Mouse (Mus musculus): ENCODE measurements at regions not wholly inside any gene's neighbourhood (a gene's known extent, or its start where the extent isn't known, plus 50 kb on each side); places are given as distances from the start of the nearest gene placed in this dataset.

DNA sequence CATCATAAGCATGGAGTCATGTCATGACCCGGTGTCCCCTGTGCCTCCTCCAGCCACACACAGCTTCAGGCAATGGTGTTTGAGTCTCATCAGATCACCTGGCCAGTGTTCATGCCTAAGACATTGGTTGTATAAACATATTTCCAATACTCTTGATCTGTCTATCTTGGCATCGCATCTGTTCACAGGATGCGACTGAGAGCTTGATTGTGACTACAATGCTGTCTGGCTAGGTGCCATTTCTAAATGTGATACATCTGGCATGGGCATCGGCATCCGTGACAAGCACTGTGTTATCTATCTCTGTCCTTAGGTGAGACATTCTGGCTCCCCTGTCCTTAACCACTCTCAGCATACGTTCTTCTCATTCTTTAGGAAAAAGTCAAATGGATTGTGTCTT is 102.3 kb upstream of the Fut8 start:
- DNase-seq (ENCODE audit: low spot score): no peak

DNA sequence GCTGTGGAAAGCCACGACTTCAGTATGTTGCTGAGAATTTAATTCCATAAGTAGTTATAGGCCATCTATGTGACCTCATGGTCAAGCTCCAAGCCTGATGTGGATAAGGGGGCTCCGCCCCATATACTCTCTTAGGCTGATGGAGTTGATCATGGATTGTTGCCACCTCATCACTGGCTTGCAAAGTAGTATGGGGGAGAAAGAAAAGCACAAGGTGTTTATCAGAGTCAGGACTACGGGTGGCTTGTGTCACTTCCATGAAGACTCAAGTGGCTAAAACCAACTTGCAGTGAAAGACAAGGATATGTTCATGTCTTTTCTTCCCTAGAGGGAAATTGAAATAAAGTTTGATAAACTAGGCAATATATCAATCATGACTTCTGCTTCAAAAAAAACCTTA is 102.9 kb upstream of the Fut8 start:
- DNase-seq (ENCODE audit: low spot score): no peak

DNA sequence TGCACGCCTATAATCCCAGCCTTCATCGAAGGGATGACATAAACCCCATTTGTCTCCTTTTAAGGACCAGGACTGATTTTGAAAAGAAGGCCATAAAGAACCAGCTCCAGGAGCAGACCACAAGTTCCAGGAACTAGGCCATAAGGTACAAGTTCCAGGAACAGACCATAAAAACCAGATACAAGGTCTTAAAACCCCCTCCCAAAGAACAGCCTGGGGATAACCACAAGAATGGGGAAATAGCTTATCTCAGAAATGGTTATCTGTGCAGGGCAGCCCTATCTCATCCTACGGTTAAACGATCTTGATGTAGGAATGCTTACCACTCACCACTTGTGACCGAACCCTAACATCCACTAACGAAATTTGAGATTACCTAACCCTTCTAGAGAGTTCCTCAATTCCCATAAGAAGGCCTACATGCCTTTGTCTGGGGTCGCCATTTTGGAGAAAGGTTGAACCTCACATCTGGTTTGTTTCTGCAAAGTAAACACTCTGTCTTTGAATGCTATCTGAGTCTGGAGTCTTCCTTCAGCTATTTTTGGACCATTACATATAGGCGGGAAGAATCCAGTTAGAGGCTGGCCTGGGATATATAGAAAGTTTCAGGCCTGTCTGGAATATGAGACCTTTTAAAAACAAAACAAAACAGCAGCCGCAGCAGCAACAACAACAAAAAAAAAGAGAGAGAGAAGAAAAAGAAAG is 103.5 kb upstream of the Fut8 start:
- DNase-seq (ENCODE audit: low spot score): no peak

GRCm38 (mm10) chr12:77133465-77134305 is 104.2 kb upstream of the Fut8 start:
- DNase-seq (ENCODE audit: low spot score): no peak

DNA sequence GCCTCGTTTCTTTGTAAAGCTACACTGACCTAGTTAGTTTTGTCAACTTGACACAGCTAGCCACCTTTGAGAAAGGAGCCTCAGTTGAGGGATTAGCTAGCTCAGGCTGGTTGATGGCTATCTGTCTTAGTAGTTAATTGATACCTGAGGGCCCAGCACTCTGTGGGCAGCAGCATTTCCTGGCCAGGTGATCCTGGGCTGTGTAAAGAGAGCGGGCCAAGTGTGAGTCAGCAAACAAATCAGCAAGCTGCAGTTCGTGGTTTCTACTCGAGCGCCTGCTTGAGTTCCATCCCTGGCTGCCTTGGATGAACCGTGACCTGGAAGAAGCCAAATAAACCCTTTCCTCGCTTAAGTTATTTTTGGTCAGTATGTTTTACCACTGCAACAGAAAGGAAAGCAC is 106.6 kb upstream of the Fut8 start:
- no peak for DNase-seq (ENCODE audit: low spot score)

DNA sequence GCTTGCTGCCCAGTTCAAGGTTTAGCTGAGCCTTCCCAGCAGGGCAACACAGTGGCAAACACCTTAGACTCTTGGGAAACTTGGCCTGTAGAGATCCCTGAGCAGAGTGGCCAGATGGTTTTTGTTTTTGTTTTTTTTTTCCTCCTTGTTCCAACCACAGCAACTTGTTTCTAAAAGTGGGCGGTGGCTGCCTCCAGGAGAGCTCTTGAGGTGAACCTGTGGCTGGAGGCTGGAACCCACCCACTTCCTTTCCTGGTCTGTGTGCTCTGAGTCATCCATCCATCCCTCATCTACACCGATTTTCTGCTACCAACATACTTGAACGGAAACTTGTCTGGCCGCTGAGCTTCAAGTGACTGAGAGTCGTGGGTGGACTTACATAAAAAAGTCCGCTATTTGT is 107.4 kb upstream of the Fut8 start:
- DNase-seq (ENCODE audit: low spot score): no peak

- no peak for DNase-seq (ENCODE audit: low spot score)
Measured at GRCm38 (mm10) chr12:77124267-77124666, 113.7 kb upstream of the Fut8 start.

DNA sequence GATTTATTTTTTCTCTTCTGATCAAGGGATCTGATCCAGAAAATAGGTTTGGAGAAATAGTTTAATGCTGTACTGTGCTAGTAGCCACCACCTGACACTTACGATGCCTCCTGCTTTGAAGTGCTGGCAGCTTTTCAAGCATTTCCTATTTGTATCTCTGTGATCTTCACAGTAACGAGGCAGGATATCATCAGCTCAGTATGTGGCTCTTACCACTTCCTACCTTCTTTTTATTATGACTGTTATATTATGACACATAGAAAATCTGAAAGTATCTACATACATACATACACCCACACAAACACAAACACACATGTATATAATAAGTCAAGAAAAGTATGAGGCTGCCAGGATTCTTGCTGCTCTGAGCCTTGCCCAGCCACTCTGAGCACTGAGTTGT is 124.4 kb upstream of the Fut8 start:
- no peak for DNase-seq (ENCODE audit: low spot score)

- no peak for DNase-seq (ENCODE audit: low spot score)
Measured at GRCm38 (mm10) chr12:77112133-77112532, 125.8 kb upstream of the Fut8 start.

- DNase-seq (ENCODE audit: low spot score): no peak
Measured at GRCm38 (mm10) chr12:77107251-77107650, 130.7 kb upstream of the Fut8 start.

DNA sequence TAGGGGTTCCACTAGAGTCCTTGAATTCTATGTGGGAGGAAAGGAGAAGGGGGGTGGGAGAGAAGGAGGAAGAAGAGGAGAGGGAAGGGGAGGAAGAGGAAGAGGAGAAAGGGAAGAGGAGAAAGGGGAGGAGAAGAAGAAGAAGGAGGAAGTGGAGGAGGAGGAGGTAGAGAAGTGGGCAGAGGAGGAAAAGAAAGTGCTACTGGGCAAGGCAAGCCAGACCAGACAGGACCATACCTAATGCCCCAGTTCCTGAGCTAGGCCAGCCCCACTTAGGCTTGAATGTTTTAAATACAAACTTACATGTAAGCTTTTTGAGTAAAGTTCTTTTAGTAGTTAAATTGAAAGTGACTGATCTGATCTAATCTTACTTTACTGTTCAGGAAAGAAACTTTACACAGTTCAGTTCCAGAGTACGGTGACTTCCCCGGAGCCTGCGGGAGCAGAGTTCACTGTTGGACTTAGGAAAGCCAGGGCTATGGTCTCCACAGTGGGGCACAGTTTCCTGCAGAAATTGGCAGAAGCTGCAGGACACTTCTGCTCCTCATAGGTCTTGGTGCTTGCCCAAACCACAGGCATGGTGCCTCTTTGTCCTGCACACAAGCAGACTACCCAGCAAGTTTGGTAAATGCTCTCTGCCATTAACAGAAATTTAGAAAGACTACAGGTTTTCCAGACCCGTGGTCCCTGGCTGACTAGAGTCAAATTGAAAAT is 131.9 kb upstream of the Fut8 start:
- DNase-seq (ENCODE audit: low spot score): no peak

GRCm38 (mm10) chr12:77100482-77100881 is 137.4 kb upstream of the Fut8 start:
- no peak for DNase-seq (ENCODE audit: low spot score)

DNA sequence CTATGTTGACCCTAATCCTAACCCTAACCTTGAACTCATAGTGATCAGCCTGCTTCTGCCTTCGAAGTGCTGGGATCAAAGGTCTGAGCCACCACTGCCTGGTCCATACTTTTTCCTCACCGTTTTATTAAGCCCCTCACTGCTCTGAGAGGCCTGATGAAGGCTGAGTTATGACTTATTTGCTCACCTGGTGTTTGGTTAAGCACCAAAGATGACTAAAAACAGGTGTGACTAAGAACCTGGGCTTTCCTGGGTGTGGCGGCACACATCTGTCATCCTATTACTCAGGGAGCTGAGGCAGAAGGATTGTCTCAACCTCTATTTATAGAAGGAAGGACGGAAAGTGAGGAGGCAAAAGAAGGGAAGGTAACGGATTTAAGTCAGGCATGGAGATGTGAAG is 137.5 kb upstream of the Max start:
- no peak for DNase-seq (ENCODE audit: low spot score)

- DNase-seq (ENCODE audit: low spot score): no peak
Measured at GRCm38 (mm10) chr12:77098821-77099220, 136.8 kb upstream of the Max start.

DNA sequence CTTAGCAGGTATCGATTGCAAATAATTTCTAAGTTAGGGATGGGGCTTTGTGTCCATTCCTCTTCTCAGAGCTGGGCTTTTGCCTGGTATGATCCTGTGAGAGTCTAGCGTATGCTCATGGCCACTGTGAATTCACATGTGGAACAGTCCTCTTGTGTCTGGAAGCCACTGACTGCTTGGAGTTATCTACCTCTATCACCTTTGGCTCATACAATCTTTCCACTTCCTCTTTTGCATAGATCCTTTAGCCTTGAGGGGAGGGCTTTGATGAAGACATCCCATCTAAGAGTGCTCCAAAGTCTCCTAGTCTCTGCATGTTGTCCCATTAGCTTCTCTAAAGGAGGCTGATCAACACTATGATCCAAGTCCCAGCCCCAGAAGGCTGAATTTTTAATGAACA is 135.8 kb upstream of the Max start:
- DNase-seq (ENCODE audit: low spot score): no peak

DNA sequence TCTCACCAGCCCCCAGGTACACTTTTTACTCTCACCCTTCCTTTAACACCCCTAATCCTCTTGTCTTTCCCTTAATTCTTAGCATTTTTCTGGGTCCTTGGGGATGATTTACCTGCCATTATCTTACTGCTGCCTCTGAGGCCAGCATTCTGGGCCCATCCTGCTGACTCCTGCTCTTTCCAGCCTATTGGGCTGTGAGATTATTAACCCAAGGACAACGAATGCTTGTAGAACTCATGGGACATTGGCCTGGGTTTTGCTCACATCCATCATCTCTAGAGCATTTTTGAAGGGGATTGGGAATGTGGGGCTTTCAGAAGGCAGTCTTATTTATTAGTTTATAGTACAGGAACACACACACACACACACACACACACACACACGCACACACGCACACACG is 134.5 kb upstream of the Max start:
- no peak for DNase-seq (ENCODE audit: low spot score)

- DNase-seq (ENCODE audit: low spot score): no peak
Measured at GRCm38 (mm10) chr12:77094999-77095915, 133.3 kb upstream of the Max start.

DNA sequence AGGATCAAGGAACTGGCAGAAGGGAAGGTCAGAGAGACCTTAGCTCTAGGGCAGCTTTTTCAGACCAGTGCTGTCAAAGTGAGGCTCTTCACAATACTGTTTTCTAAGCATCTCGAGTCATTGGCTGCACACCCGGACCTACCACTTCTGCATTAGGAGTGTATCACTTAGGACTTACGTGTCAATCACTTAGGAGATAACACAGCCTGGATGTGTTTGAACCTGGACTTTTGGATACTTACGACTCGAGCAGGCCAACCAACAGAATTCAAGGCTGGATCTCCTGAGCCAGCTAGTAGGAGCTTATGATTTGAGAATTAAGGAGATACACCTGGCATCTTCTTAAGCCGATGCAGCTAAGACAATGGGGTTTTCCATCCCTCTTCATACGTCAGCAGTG is 132.2 kb upstream of the Max start:
- no peak for DNase-seq (ENCODE audit: low spot score)

GRCm38 (mm10) chr12:77092741-77093140 is 130.7 kb upstream of the Max start:
- DNase-seq (ENCODE audit: low spot score): no peak

DNA sequence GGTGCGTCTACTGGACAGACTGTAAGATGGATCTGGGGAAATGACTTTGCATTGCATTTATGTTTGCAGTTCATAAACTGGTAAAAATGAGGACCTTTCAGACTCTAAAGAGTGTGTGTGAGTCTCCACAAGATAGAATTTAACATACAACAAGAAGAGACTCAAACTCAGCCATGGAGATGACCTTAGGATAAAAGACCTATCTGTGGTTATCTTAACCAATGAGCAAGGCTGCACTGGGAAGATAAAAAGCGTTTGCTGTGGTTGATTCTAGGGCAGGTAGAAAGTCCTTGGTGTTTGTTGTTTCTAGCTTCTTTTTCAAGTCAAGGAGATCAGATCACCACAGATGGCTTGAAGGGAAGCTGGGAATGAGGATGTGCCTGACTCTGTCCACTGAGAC is 130.1 kb upstream of the Max start:
- DNase-seq (ENCODE audit: low spot score): no peak

DNA sequence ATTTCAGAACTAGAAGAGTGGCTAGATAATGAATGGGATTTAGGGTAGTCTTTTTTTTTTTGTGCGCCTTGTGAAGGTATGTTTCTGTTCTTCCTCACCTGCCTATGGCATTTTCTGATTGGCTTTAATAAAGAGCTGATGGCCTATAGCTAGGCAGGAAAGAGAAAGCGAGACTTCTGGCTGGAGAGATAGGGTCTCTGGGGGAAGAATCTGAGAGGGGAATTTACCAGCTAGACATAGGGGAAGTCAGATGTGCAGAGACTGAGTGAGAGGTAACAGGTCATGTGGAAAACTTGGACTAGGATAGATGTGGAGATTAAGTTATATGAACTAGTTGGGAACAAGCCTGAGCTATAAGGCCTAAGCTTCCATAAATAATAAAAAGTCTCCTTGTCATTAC is 129.7 kb upstream of the Max start:
- no peak for DNase-seq (ENCODE audit: low spot score)

Measured in gastrocnemius, adult 18-20 months (tissue).